Mouse (Mus musculus) MEL (cell line): ENCODE results near the gene Nphp4. TPM values are rescaled to one million over a fixed set of nuclear protein-coding genes. Genes with fewer than 3 reads are reported as not detected.

Experiments used
- DNase-seq: peaks from one replicate; pipeline ENCODE4 v3.0.0; 2011; ENCODE audit warnings: low read depth, low spot score
- H3K27ac ChIP-seq: 2 replicates; pipeline ENCODE4 v1.5.1; 2012; ENCODE audit warnings: low read depth, mild to moderate bottlenecking, control low read depth, low read length, moderate library complexity; ENCODE audit not compliant: control insufficient read depth
- H3K27me3 ChIP-seq, 2 experiments: fragments of 150-350 bp in 1 of 2; sonication (generic) in 1 of 2; 2 replicates each; pipeline ENCODE4 v1.6.1; 2012; ENCODE audit warnings: low read length in 2 of 2, mild to moderate bottlenecking in 2 of 2, improper control_type of control experiment in 1 of 2, moderate library complexity in 1 of 2; ENCODE audit not compliant: insufficient read depth in 2 of 2, control insufficient read depth in 1 of 2
- H3K36me3 ChIP-seq, 2 experiments: 2 replicates each; pipeline ENCODE4 v1.6.1; 2012 to 2014; ENCODE audit warnings: low read length in 2 of 2, improper control_type of control experiment in 1 of 2, inconsistent platforms in 1 of 2, mild to moderate bottlenecking in 1 of 2; ENCODE audit not compliant: insufficient read depth in 2 of 2, control insufficient read depth in 1 of 2
- H3K4me1 ChIP-seq, 2 experiments: fragments of 150-350 bp in 1 of 2; sonication (generic) in 1 of 2; 2 replicates each; pipeline ENCODE4 v1.6.1; 2012; ENCODE audit warnings: low read length in 2 of 2, improper control_type of control experiment in 1 of 2, mild to moderate bottlenecking in 1 of 2; ENCODE audit not compliant: insufficient read depth in 2 of 2, control insufficient read depth in 1 of 2
- H3K4me3 ChIP-seq, 2 experiments: fragments of 150-350 bp in 1 of 2; sonication (generic) in 1 of 2; 2 replicates each; pipeline ENCODE4 v1.5.1; 2012; ENCODE audit warnings: low read depth in 2 of 2, low read length in 2 of 2, mild to moderate bottlenecking in 2 of 2, moderate library complexity in 2 of 2, control low read depth in 1 of 2, improper control_type of control experiment in 1 of 2; ENCODE audit not compliant: control insufficient read depth in 1 of 2, insufficient read depth in 1 of 2
- H3K79me2 ChIP-seq: 2 replicates; pipeline ENCODE4 v1.6.1; 2012; ENCODE audit warnings: mild to moderate bottlenecking, low read length, moderate library complexity; ENCODE audit not compliant: control insufficient read depth, poor library complexity, insufficient read depth
- H3K9ac ChIP-seq: 2 replicates; pipeline ENCODE4 v1.6.1; 2012; ENCODE audit warnings: low read depth, mild to moderate bottlenecking, control low read depth, low read length, moderate library complexity; ENCODE audit not compliant: control insufficient read depth, poor library complexity, severe bottlenecking
- H3K9me3 ChIP-seq: fragments of 150-350 bp; sonication (generic); replicated peaks from 2 replicates; pipeline ENCODE4 v1.6.1; 2012; ENCODE audit warnings: mild to moderate bottlenecking, low read length, improper control_type of control experiment, moderate library complexity; ENCODE audit not compliant: insufficient read depth
- CHD1 ChIP-seq: IDR thresholded peaks from 2 replicates; pipeline ENCODE4 v1.6.1; 2012; ENCODE audit warnings: low read depth, mild to moderate bottlenecking, inconsistent platforms, low read length, improper control_type of control experiment
- CTCF ChIP-seq, 3 experiments: IDR thresholded peaks in 2 of 3; conservative IDR thresholded peaks in 1 of 3; 2 replicates each; pipeline ENCODE4 v1.5.1; 2011 to 2012; ENCODE audit warnings: low read length in 3 of 3, low read depth in 2 of 3, mild to moderate bottlenecking in 2 of 3, improper control_type of control experiment in 1 of 3, inconsistent platforms in 1 of 3, mixed read lengths in 1 of 3, moderate library complexity in 1 of 3; ENCODE audit not compliant: control insufficient read depth in 1 of 3, insufficient read depth in 1 of 3, poor library complexity in 1 of 3, severe bottlenecking in 1 of 3
- JUND ChIP-seq: IDR thresholded peaks from 2 replicates; pipeline ENCODE4 v1.6.1; 2011; ENCODE audit warnings: low read depth, mild to moderate bottlenecking, improper control_type of control experiment, low read length
- MAX ChIP-seq: IDR thresholded peaks from 2 replicates; pipeline ENCODE4 v1.6.1; 2011; ENCODE audit warnings: low read length, improper control_type of control experiment
- MAZ ChIP-seq: IDR thresholded peaks from 2 replicates; pipeline ENCODE4 v1.6.1; 2012; ENCODE audit warnings: low read depth, mild to moderate bottlenecking, inconsistent platforms, low read length, improper control_type of control experiment
- MEF2A ChIP-seq: IDR thresholded peaks from 2 replicates; pipeline ENCODE4 v1.6.1; 2014; ENCODE audit warnings: low read depth, mild to moderate bottlenecking, inconsistent platforms, low read length, improper control_type of control experiment; ENCODE audit not compliant: poor library complexity, insufficient replicate concordance, severe bottlenecking; ENCODE audit errors: extremely low read depth
- NELFE ChIP-seq: IDR thresholded peaks from 2 replicates; pipeline ENCODE4 v1.6.1; 2011; ENCODE audit warnings: low read depth, low read length, improper control_type of control experiment
- POLR2A ChIP-seq, 2 experiments: IDR thresholded peaks; 2 replicates each; pipeline ENCODE4 v1.6.1; 2011 to 2012; ENCODE audit warnings: low read length in 2 of 2, mild to moderate bottlenecking in 2 of 2, control low read depth in 1 of 2, improper control_type of control experiment in 1 of 2, low read depth in 1 of 2, moderate library complexity in 1 of 2; ENCODE audit not compliant: control insufficient read depth in 1 of 2, insufficient read depth in 1 of 2, poor library complexity in 1 of 2
- POLR2AphosphoS2 ChIP-seq: IDR thresholded peaks from 2 replicates; pipeline ENCODE4 v1.6.1; 2011; ENCODE audit warnings: low read length, improper control_type of control experiment
- POLR2AphosphoS5 ChIP-seq: IDR thresholded peaks from 2 replicates; pipeline ENCODE4 v1.6.1; 2012; ENCODE audit warnings: low read depth, borderline replicate concordance, mild to moderate bottlenecking, inconsistent platforms, low read length, moderate library complexity, mixed read lengths
- RAD21 ChIP-seq: IDR thresholded peaks from 2 replicates; pipeline ENCODE4 v1.6.1; 2011; ENCODE audit warnings: mild to moderate bottlenecking, low read depth, low read length, improper control_type of control experiment
- RCOR1 ChIP-seq: IDR thresholded peaks from 2 replicates; pipeline ENCODE4 v1.6.1; 2012; ENCODE audit warnings: low read depth, mild to moderate bottlenecking, inconsistent platforms, low read length, improper control_type of control experiment
- SMC3 ChIP-seq: IDR thresholded peaks from 2 replicates; pipeline ENCODE4 v1.6.1; 2011; ENCODE audit warnings: low read depth, low read length, improper control_type of control experiment
- TBP ChIP-seq: IDR thresholded peaks from 2 replicates; pipeline ENCODE4 v1.8.0; 2011; ENCODE audit warnings: low read depth, low read length, improper control_type of control experiment
- USF2 ChIP-seq, 2 experiments: IDR thresholded peaks; 2 replicates each; pipeline ENCODE4 v1.6.1; 2011 to 2012; ENCODE audit warnings: improper control_type of control experiment in 2 of 2, low read length in 2 of 2, borderline replicate concordance in 1 of 2, inconsistent platforms in 1 of 2, low read depth in 1 of 2, mild to moderate bottlenecking in 1 of 2; ENCODE audit not compliant: insufficient read depth in 1 of 2
- polyA plus RNA-seq, 2 experiments: library from polyadenylated mRNA; stranded (reverse) in 1 of 2; unstranded in 1 of 2; fragments of >175 nt in 1 of 2; fragments of >200 nt in 1 of 2; gene quantifications; 2 replicates each; pipeline versions ENCODE4 v1.2.1 to v1.2.4; 2012; ENCODE audit warnings: low replicate concordance in 2 of 2, low read depth in 1 of 2; ENCODE audit not compliant: insufficient read length in 2 of 2, insufficient read depth in 1 of 2, missing spikeins in 1 of 2
- total RNA-seq: library from RNA; depleted of rRNA; stranded (reverse); fragments of 300-350 nt; gene quantifications from 2 replicates; pipeline ENCODE4 v1.2.3, GENCODE M21; 2012

Gene Nphp4
- total and polyA plus RNA-seq, 3 experiments: not detected

DNA sequence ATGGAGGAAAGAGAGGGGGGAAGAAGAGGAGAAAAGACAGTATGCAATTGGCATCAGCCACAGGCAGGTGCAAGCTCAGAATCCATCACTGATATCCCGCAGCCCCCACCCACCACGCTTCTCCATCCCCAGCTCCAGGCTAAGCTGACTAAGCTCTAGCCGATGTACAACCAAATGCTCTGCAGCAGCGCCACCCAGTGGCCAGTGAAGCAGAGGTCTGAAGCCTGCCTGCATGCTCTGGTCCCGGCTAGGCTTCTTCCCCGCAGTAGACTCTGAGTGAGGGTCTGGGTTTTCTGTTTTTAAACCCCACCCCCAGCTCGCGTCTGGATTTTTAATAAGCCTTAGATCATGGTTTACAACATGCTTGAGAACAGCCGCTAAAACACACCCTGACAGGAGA is 41.7 kb upstream of the Nphp4 start:
- no peaks in the 10 kb centered on the region for H3K79me2 ChIP-seq
- DNase-seq: peak; percentile 79
- no peak overlapping the region for H3K27ac ChIP-seq
- no peak for TF ChIP-seq POLR2A (IDR thresholded peaks at IDR 0.05; ENCODE audit: control insufficient read depth in 1 of 2, insufficient read depth in 1 of 2, low read depth in 1 of 2, low read length in 2 of 2, poor library complexity in 1 of 2)
- no peak for TF ChIP-seq CHD1
- peak; percentile 29 to 93 (median 80); a peak in 4 of 6 replicates for TF ChIP-seq CTCF (IDR thresholded peaks at IDR 0.05 in 2 of 3, conservative IDR thresholded peaks at IDR 0.05 in 1 of 3; ENCODE audit: control insufficient read depth in 1 of 3, insufficient read depth in 1 of 3, low read depth in 2 of 3, low read length in 3 of 3, poor library complexity in 1 of 3, severe bottlenecking in 1 of 3)
- no peak for TF ChIP-seq USF2 (IDR thresholded peaks at IDR 0.05; ENCODE audit: borderline replicate concordance in 1 of 2, insufficient read depth in 1 of 2, low read depth in 1 of 2, low read length in 2 of 2)
- peak; percentile 48 for TF ChIP-seq SMC3
- TF ChIP-seq RCOR1: no peak
- TF ChIP-seq RAD21: peak; percentile 46
- no peak for TF ChIP-seq JUND
- no peak for TF ChIP-seq POLR2AphosphoS2
- no peak for TF ChIP-seq MEF2A
- no peak overlapping the region for H3K9ac ChIP-seq
- no peaks in the 10 kb centered on the region for H3K9me3 ChIP-seq
- H3K4me1 ChIP-seq: no peaks in the 10 kb centered on the region
- no peaks in the 10 kb centered on the region for H3K27me3 ChIP-seq
- no peak overlapping the region for H3K4me3 ChIP-seq
- H3K36me3 ChIP-seq: peaks cover 0 to 3% of the 10 kb centered on the region in 2 experiments; a peak in 2 of 4 replicates

DNA sequence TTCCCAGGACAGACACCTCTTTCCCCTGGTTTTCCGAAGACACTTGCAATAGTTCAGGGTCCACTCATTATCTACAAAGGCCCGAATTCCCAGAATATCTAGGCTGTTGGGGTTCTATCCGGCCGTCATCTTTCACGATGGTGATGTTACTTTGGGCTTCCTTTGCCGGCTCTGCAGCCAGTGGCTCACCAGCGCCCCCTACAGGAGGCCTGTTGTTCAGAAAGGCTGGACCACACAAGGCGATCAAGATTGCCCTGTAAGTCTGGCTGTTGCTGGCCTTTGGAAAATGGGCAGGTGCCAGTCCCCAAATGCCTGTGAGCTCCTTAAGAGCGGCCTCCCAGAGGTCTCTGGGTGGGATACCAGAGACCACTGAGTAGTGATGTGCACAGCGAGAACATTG is 41.3 kb upstream of the Nphp4 start:
- Histone ChIP-seq H3K36me3 (peaks cover 0 to 3% of the 10 kb centered on the region in 2 experiments; a peak in 2 of 4 replicates), H3K9me3 (no peaks in the 10 kb centered on the region), H3K27me3 (no peaks in the 10 kb centered on the region), H3K4me3 (no peak overlapping the region), H3K79me2 (no peaks in the 10 kb centered on the region), H3K4me1 (no peaks in the 10 kb centered on the region), H3K27ac (no peak overlapping the region), H3K9ac (no peak overlapping the region)
- no peak for TF ChIP-seq POLR2AphosphoS5
- no peak for TF ChIP-seq MAX
- TF ChIP-seq NELFE: no peak
- 0 out of 2 replicates have a peak, but pooled peaks have one; percentile 8 for TF ChIP-seq SMC3
- peak; percentile 77 to 94 (median 81) for TF ChIP-seq CTCF (IDR thresholded peaks at IDR 0.05 in 2 of 3, conservative IDR thresholded peaks at IDR 0.05 in 1 of 3; ENCODE audit: control insufficient read depth in 1 of 3, insufficient read depth in 1 of 3, low read depth in 2 of 3, low read length in 3 of 3, poor library complexity in 1 of 3, severe bottlenecking in 1 of 3)
- TF ChIP-seq RAD21: peak; percentile 22
- DNase-seq: peak; percentile 64

DNA sequence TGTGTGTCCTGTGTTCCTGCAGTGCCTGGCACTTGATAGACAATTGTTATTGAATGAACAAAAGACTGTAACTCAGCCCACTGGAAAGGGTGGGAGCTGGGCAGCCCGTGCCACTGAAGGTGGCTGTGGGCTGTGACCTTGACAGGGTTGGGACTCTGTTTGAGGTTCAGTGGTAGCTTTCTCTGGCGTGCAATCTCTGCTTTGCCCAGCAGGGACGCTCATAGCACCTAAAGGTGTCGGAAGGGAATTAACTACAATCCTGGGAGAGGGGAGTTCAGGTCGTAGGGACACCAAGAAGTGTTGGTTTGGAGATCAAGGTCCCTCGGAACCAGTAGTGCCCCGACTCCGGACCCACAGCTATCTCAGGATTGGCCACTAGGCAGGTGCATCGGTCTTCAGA is 35.6 kb upstream of the Nphp4 start:
- Histone ChIP-seq H3K27ac (no peak overlapping the region), H3K4me3 (no peak overlapping the region), H3K9ac (no peak overlapping the region), H3K27me3 (no peaks in the 10 kb centered on the region), H3K4me1 (peaks cover 3 to 8% of the 10 kb centered on the region in 2 experiments; a peak in 3 of 4 replicates), H3K79me2 (peaks cover 18% of the 10 kb centered on the region), H3K9me3 (no peaks in the 10 kb centered on the region), H3K36me3 (peaks cover 0 to 6% of the 10 kb centered on the region in 2 experiments; a peak in 3 of 4 replicates)
- TF ChIP-seq TBP (no peak), POLR2AphosphoS5 (no peak), MAX (no peak), CTCF (IDR thresholded peaks at IDR 0.05 in 2 of 3, conservative IDR thresholded peaks at IDR 0.05 in 1 of 3; ENCODE audit: control insufficient read depth in 1 of 3, insufficient read depth in 1 of 3, low read depth in 2 of 3, low read length in 3 of 3, poor library complexity in 1 of 3, severe bottlenecking in 1 of 3) (0 out of 6 replicates have a peak, but pooled peaks of 1 of the 3 experiments have one; percentile 2), MAZ (no peak)
- DNase-seq: no peak
